13 mouse cellular contexts compared by ENCODE assay signal in the genomic region with DNA sequence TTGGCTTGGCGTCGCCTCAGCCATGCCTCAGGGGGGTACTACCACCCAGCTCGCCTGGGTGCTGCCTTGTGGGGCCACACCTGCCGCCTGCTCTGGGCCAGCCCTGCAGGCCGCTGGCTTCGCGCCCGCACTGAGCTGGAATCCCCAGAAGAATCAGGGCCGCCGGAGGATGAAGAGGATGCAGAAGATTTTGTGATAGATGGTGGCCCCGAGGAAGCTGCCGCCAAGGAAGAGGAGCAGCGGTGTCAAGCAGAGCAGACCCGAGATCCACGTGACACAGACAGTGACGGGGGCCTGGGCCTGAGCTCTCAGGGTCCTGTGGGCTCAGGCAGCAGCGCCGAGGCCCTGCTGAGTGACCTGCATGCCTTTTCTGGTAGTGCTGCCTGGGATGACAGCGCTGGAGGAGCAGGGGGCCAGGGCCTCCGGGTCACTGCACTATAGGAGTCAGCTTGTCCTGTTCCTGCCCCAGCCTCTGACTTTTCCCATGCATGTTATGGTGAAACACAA. TPM values are rescaled to one million over a fixed set of nuclear protein-coding genes. Genes with fewer than 3 reads are reported as not detected.
DNase-seq lines count a peak whose midpoint lies in the region; ATAC-seq and TF ChIP-seq lines count a peak whose summit lies in the region.
"Had no signal": no experiment of that assay in that cellular context is flagged by ENCODE, and none has a peak within 500 bp of the region (broad histone marks: within the 10 kb centered on the region; RNA-seq: fewer than 3 reads in every experiment).

No protein-coding gene starts in this region.

- no peak for ATAC-seq in heart, embryonic 12.5 days (ENCODE audit: insufficient number of reproducible peaks, low FRiP score)
- no peak for ATAC-seq in heart, embryonic 11.5 days (replicated peaks; ENCODE audit: insufficient number of reproducible peaks, low FRiP score, low TSS enrichment)
- ATAC-seq in liver, embryonic 11.5 days (replicated peaks; ENCODE audit: low FRiP score) = no peak
- no peak for ATAC-seq in limb, embryonic 13.5 days (ENCODE audit: low FRiP score, low read depth)
- ATAC-seq in forebrain, embryonic 16.5 days = no peak

- 0 out of 2 replicates have a peak overlapping the region, but pooled peaks have one; percentile 10 for H3K27ac ChIP-seq in heart, embryonic 12.5 days (ENCODE audit: poor library complexity, severe bottlenecking)
- H3K27ac ChIP-seq in heart, embryonic 11.5 days (ENCODE audit: low read depth, low read length) = no peak overlapping the region
- 0 out of 2 replicates have a peak overlapping the region, but pooled peaks have one; percentile 22 for H3K27ac ChIP-seq in liver, embryonic 11.5 days (ENCODE audit: low read depth, low read length)
- H3K27ac ChIP-seq in ES-Bruce4 (ENCODE audit: insufficient read depth, low read length) = no peak overlapping the region
- H3K27ac ChIP-seq in limb, embryonic 13.5 days = no peak overlapping the region
- H3K27ac ChIP-seq in forebrain, embryonic 16.5 days (ENCODE audit: low read length) = no peak overlapping the region
- H3K27ac ChIP-seq: hindbrain, embryonic 15.5 days had no signal

- 74% methylated on average over 20 of the region's 20 CpGs for WGBS in heart, embryonic 12.5 days
- WGBS in heart, embryonic 11.5 days (ENCODE audit: insufficient replicate concordance) = 66% methylated on average over 20 of the region's 20 CpGs
- WGBS in liver, embryonic 11.5 days = 78% methylated on average over 20 of the region's 20 CpGs
- WGBS in limb, embryonic 13.5 days = 81% methylated on average over 20 of the region's 20 CpGs
- 69% methylated on average over 20 of the region's 20 CpGs for WGBS in forebrain, embryonic 16.5 days

- no peak overlapping the region for H3K4me3 ChIP-seq in heart, embryonic 12.5 days
- no peak overlapping the region for H3K4me3 ChIP-seq in heart, embryonic 11.5 days (ENCODE audit: low read depth, low read length)
- no peak overlapping the region for H3K4me3 ChIP-seq in liver, embryonic 11.5 days (ENCODE audit: low read depth, low read length)
- H3K4me3 ChIP-seq in ES-Bruce4 (ENCODE audit: low read depth, low read length) = peak overlapping the region; percentile 19
- H3K4me3 ChIP-seq in limb, embryonic 13.5 days = no peak overlapping the region
- H3K4me3 ChIP-seq in forebrain, embryonic 16.5 days (replicated peaks; ENCODE audit: low read length) = no peak overlapping the region
- H3K4me3 ChIP-seq: hindbrain, embryonic 15.5 days had no signal

- H3K4me1 ChIP-seq in heart, embryonic 12.5 days (replicated peaks) = peaks cover 32% of the 10 kb centered on the region
- no peaks in the 10 kb centered on the region for H3K4me1 ChIP-seq in heart, embryonic 11.5 days (ENCODE audit: control insufficient read depth, insufficient read depth, low read length)
- peaks cover 12% of the 10 kb centered on the region; the same call in 1 of the 2 replicates for H3K4me1 ChIP-seq in liver, embryonic 11.5 days (replicated peaks; ENCODE audit: control insufficient read depth, insufficient read depth, low read length)
- H3K4me1 ChIP-seq in ES-Bruce4 (ENCODE audit: control insufficient read depth, insufficient read depth, low read length) = no peaks in the 10 kb centered on the region
- no peaks in the 10 kb centered on the region for H3K4me1 ChIP-seq in limb, embryonic 13.5 days
- H3K4me1 ChIP-seq in forebrain, embryonic 16.5 days (replicated peaks; ENCODE audit: control insufficient read depth, insufficient read depth, low read length) = no peaks in the 10 kb centered on the region
- H3K4me1 ChIP-seq: hindbrain, embryonic 15.5 days had no signal

- no peak for TF ChIP-seq CTCF in ES-Bruce4 (IDR thresholded peaks at IDR 0.05; ENCODE audit: low read depth, low read length)

- peaks cover 81% of the 10 kb centered on the region for H3K36me3 ChIP-seq in heart, embryonic 12.5 days
- H3K36me3 ChIP-seq in heart, embryonic 11.5 days (ENCODE audit: control insufficient read depth, insufficient read depth, low read length) = peaks cover 21% of the 10 kb centered on the region
- H3K36me3 ChIP-seq in liver, embryonic 11.5 days (ENCODE audit: control insufficient read depth, insufficient read depth, low read length) = peaks cover 30% of the 10 kb centered on the region
- no peaks in the 10 kb centered on the region for H3K36me3 ChIP-seq in ES-Bruce4 (ENCODE audit: control insufficient read depth, insufficient read depth, low read length, poor library complexity, severe bottlenecking)
- peaks cover 81% of the 10 kb centered on the region for H3K36me3 ChIP-seq in limb, embryonic 13.5 days
- H3K36me3 ChIP-seq in forebrain, embryonic 16.5 days (ENCODE audit: control insufficient read depth, insufficient read depth) = peaks cover 21% of the 10 kb centered on the region

- no peak overlapping the region for H3K9ac ChIP-seq in heart, embryonic 12.5 days
- no peak overlapping the region for H3K9ac ChIP-seq in heart, embryonic 11.5 days (ENCODE audit: low read depth, low read length)
- peak overlapping the region; percentile 12; the same call in 1 of the 2 replicates for H3K9ac ChIP-seq in liver, embryonic 11.5 days (ENCODE audit: low read depth, low read length)
- 0 out of 2 replicates have a peak overlapping the region, but pooled peaks have one; percentile 12 for H3K9ac ChIP-seq in ES-Bruce4 (ENCODE audit: low read depth, poor library complexity, severe bottlenecking)
- 0 out of 2 replicates have a peak overlapping the region, but pooled peaks have one; percentile 14 for H3K9ac ChIP-seq in limb, embryonic 13.5 days
- H3K9ac ChIP-seq in forebrain, embryonic 16.5 days (replicated peaks; ENCODE audit: low read depth, low read length) = no peak overlapping the region
- H3K9ac ChIP-seq: hindbrain, embryonic 15.5 days had no signal

- no peak for TF ChIP-seq POLR2A in ES-Bruce4 (IDR thresholded peaks at IDR 0.05; ENCODE audit: insufficient read depth, low read length)

- H3K9me3 ChIP-seq in heart, embryonic 12.5 days (replicated peaks) = no peaks in the 10 kb centered on the region
- no peaks in the 10 kb centered on the region for H3K9me3 ChIP-seq in heart, embryonic 11.5 days (replicated peaks; ENCODE audit: control insufficient read depth, low read length)
- no peaks in the 10 kb centered on the region for H3K9me3 ChIP-seq in liver, embryonic 11.5 days (ENCODE audit: control insufficient read depth, low read length)
- H3K9me3 ChIP-seq in ES-Bruce4 (replicated peaks; ENCODE audit: control insufficient read depth, insufficient read depth, low read length, poor library complexity, severe bottlenecking) = no peaks in the 10 kb centered on the region
- H3K9me3 ChIP-seq in limb, embryonic 13.5 days = no peaks in the 10 kb centered on the region
- H3K9me3 ChIP-seq in forebrain, embryonic 16.5 days (ENCODE audit: control insufficient read depth, low read length) = no peaks in the 10 kb centered on the region
- H3K9me3 ChIP-seq: hindbrain, embryonic 15.5 days had no signal

- no peaks in the 10 kb centered on the region for H3K27me3 ChIP-seq in heart, embryonic 12.5 days (replicated peaks)
- no peaks in the 10 kb centered on the region for H3K27me3 ChIP-seq in heart, embryonic 11.5 days (ENCODE audit: control insufficient read depth, insufficient read depth, low read length)
- H3K27me3 ChIP-seq in liver, embryonic 11.5 days (replicated peaks; ENCODE audit: control insufficient read depth, insufficient read depth, low read length) = no peaks in the 10 kb centered on the region
- no peaks in the 10 kb centered on the region for H3K27me3 ChIP-seq in ES-Bruce4 (ENCODE audit: control insufficient read depth, insufficient read depth, low read length, poor library complexity, severe bottlenecking)
- H3K27me3 ChIP-seq in limb, embryonic 13.5 days = no peaks in the 10 kb centered on the region
- no peaks in the 10 kb centered on the region for H3K27me3 ChIP-seq in forebrain, embryonic 16.5 days (replicated peaks; ENCODE audit: control insufficient read depth, insufficient read depth, low read length)
- H3K27me3 ChIP-seq: hindbrain, embryonic 15.5 days had no signal

- no peak for DNase-seq in liver, embryonic 11.5 days (ENCODE audit: low spot score)
- DNase-seq in liver = no peak
- no peak for DNase-seq in right cerebral cortex, adult 18-20 months
- DNase-seq: adrenal gland, adult 2 months; lung, postnatal 36 days; spleen, adult 18-20 months had no signal

- no peak for TF ChIP-seq EP300 in ES-Bruce4 (IDR thresholded peaks at IDR 0.05; ENCODE audit: insufficient read depth, low read depth, low read length)

- no peak overlapping the region for H3K4me2 ChIP-seq in heart, embryonic 12.5 days
- no peak overlapping the region for H3K4me2 ChIP-seq in heart, embryonic 11.5 days
- peak overlapping the region; percentile 55; the same call in 1 of the 2 replicates for H3K4me2 ChIP-seq in liver, embryonic 11.5 days
- H3K4me2 ChIP-seq in limb, embryonic 13.5 days (replicated peaks) = no peak overlapping the region
- no peak overlapping the region for H3K4me2 ChIP-seq in forebrain, embryonic 16.5 days (ENCODE audit: low read length)
- H3K4me2 ChIP-seq: hindbrain, embryonic 15.5 days had no signal

RNA-seq across cellular contexts. Expression of a gene that starts 2.7 kb away (rescaled TPM):
- polyA plus RNA-seq in heart, embryonic 12.5 days (2016; fragmentation: Nextera tagmentation; extraction: Ambion mirVana) = 0.73 and 1.1 TPM in 2 replicates
- polyA plus RNA-seq in heart, embryonic 11.5 days (2014; fragmentation: Nextera tagmentation; extraction: Ambion mirVana) = 1.3 and 1.7 TPM in 2 replicates
- 38.7 and 41.1 TPM in 2 replicates for polyA plus RNA-seq in liver, embryonic 11.5 days (2014; fragmentation: Nextera tagmentation; extraction: Ambion mirVana)
- polyA plus RNA-seq in ES-Bruce4 (2011; ENCODE audit: insufficient read depth, insufficient read length, low read depth, missing spikeins) = not detected in 2 replicates
- 2.7 and 3.6 TPM in 2 replicates for polyA plus RNA-seq in limb, embryonic 13.5 days (2015; fragmentation: Nextera tagmentation; extraction: Ambion mirVana)
- polyA plus RNA-seq in forebrain, embryonic 16.5 days (2015; fragmentation: Nextera tagmentation; extraction: Ambion mirVana) = 0.39 TPM in 1 of 2 replicates, not detected in the other

RNA-seq across cellular contexts. Expression of a gene that starts 7.0 kb away (rescaled TPM):
- polyA plus RNA-seq in heart, embryonic 12.5 days (2016; fragmentation: Nextera tagmentation; extraction: Ambion mirVana) = 52.9 and 55.7 TPM in 2 replicates
- 34.3 and 38.1 TPM in 2 replicates for polyA plus RNA-seq in heart, embryonic 11.5 days (2014; fragmentation: Nextera tagmentation; extraction: Ambion mirVana)
- polyA plus RNA-seq in liver, embryonic 11.5 days (2014; fragmentation: Nextera tagmentation; extraction: Ambion mirVana) = 41.0 and 53.5 TPM in 2 replicates
- polyA plus RNA-seq in ES-Bruce4 (2011; ENCODE audit: insufficient read depth, insufficient read length, low read depth, missing spikeins) = 17.1 and 27.3 TPM in 2 replicates
- polyA plus RNA-seq in limb, embryonic 13.5 days (2015; fragmentation: Nextera tagmentation; extraction: Ambion mirVana) = 63.9 and 65.7 TPM in 2 replicates
- 52.6 and 59.8 TPM in 2 replicates for polyA plus RNA-seq in forebrain, embryonic 16.5 days (2015; fragmentation: Nextera tagmentation; extraction: Ambion mirVana)

RNA-seq across cellular contexts. Expression of a gene that starts 7.7 kb away (rescaled TPM):
- 115 and 122 TPM in 2 replicates for polyA plus RNA-seq in heart, embryonic 12.5 days (2016; fragmentation: Nextera tagmentation; extraction: Ambion mirVana)
- polyA plus RNA-seq in heart, embryonic 11.5 days (2014; fragmentation: Nextera tagmentation; extraction: Ambion mirVana) = 109 and 113 TPM in 2 replicates
- polyA plus RNA-seq in liver, embryonic 11.5 days (2014; fragmentation: Nextera tagmentation; extraction: Ambion mirVana) = 126 and 132 TPM in 2 replicates
- 82.4 and 88.1 TPM in 2 replicates for polyA plus RNA-seq in ES-Bruce4 (2011; ENCODE audit: insufficient read depth, insufficient read length, low read depth, missing spikeins)
- 137 and 146 TPM in 2 replicates for polyA plus RNA-seq in limb, embryonic 13.5 days (2015; fragmentation: Nextera tagmentation; extraction: Ambion mirVana)
- polyA plus RNA-seq in forebrain, embryonic 16.5 days (2015; fragmentation: Nextera tagmentation; extraction: Ambion mirVana) = 143 and 145 TPM in 2 replicates

RNA-seq across cellular contexts. Expression of a gene that starts 12.3 kb away (rescaled TPM):
- polyA plus RNA-seq in heart, embryonic 12.5 days (2016; fragmentation: Nextera tagmentation; extraction: Ambion mirVana) = 0.13 TPM in 1 of 2 replicates, not detected in the other
- not detected in 2 replicates for polyA plus RNA-seq in heart, embryonic 11.5 days (2014; fragmentation: Nextera tagmentation; extraction: Ambion mirVana)
- polyA plus RNA-seq in liver, embryonic 11.5 days (2014; fragmentation: Nextera tagmentation; extraction: Ambion mirVana) = 0.21 TPM in 1 of 2 replicates, not detected in the other
- polyA plus RNA-seq in ES-Bruce4 (2011; ENCODE audit: insufficient read depth, insufficient read length, low read depth, missing spikeins) = not detected in 2 replicates
- polyA plus RNA-seq in limb, embryonic 13.5 days (2015; fragmentation: Nextera tagmentation; extraction: Ambion mirVana) = 0.05 and 0.13 TPM in 2 replicates
- 0.22 TPM in 1 of 2 replicates, not detected in the other for polyA plus RNA-seq in forebrain, embryonic 16.5 days (2015; fragmentation: Nextera tagmentation; extraction: Ambion mirVana)
- polyA plus RNA-seq: limb, embryonic 11.5 days had no signal

RNA-seq across cellular contexts. Expression of a gene that starts 16.5 kb away (rescaled TPM):
- polyA plus RNA-seq in heart, embryonic 12.5 days (2016; fragmentation: Nextera tagmentation; extraction: Ambion mirVana) = not detected in 2 replicates
- not detected in 2 replicates for polyA plus RNA-seq in heart, embryonic 11.5 days (2014; fragmentation: Nextera tagmentation; extraction: Ambion mirVana)
- not detected in 2 replicates for polyA plus RNA-seq in liver, embryonic 11.5 days (2014; fragmentation: Nextera tagmentation; extraction: Ambion mirVana)
- not detected in 2 replicates for polyA plus RNA-seq in ES-Bruce4 (2011; ENCODE audit: insufficient read depth, insufficient read length, low read depth, missing spikeins)
- not detected in 2 replicates for polyA plus RNA-seq in limb, embryonic 13.5 days (2015; fragmentation: Nextera tagmentation; extraction: Ambion mirVana)
- polyA plus RNA-seq in forebrain, embryonic 16.5 days (2015; fragmentation: Nextera tagmentation; extraction: Ambion mirVana) = not detected in 2 replicates
- polyA plus RNA-seq: limb, embryonic 11.5 days had no signal

Comparison
In these comparisons a context has a peak if more than half of its experiments do, and no peak if none do; other contexts are left out.
1. H3K27ac ChIP-seq: peak in heart, embryonic 12.5 days (single experiment) and liver, embryonic 11.5 days (single experiment); none in heart, embryonic 11.5 days (single experiment), ES-Bruce4 (single experiment), limb, embryonic 13.5 days (single experiment) and forebrain, embryonic 16.5 days (single experiment).
2. H3K9ac ChIP-seq: peak in liver, embryonic 11.5 days (single experiment), ES-Bruce4 (single experiment) and limb, embryonic 13.5 days (single experiment); none in heart, embryonic 12.5 days (single experiment), heart, embryonic 11.5 days (single experiment) and forebrain, embryonic 16.5 days (single experiment).